Mouse (Mus musculus) cerebellum, postnatal 25 days (tissue): ENCODE data around the gene Tm9sf3.

Experiments used
- DNase-seq, 2 experiments: peaks; one replicate each; pipeline ENCODE4 v3.0.0; 2021; ENCODE audit warnings: mixed read lengths in 2 of 2

The Tm9sf3 gene

GRCm38 (mm10) chr19:41260736-41261135 lies 3.1 kb downstream of the Tm9sf3 start:
- DNase-seq = no peak

GRCm38 (mm10) chr19:41259256-41259655 lies 4.5 kb downstream of the Tm9sf3 start:
- no peak for DNase-seq

GRCm38 (mm10) chr19:41258707-41259106 lies 5.1 kb downstream of the Tm9sf3 start:
- DNase-seq = peak; percentile 15 to 56

- peak in 1 of 2 experiments; percentile 32 for DNase-seq
These were observed 9.2 kb downstream of the Tm9sf3 start for GRCm38 (mm10) chr19:41254584-41254983.

GRCm38 (mm10) chr19:41248968-41249367 lies 14.8 kb downstream of the Tm9sf3 start:
- DNase-seq = no peak

- no peak for DNase-seq
These were observed 15.5 kb downstream of the Tm9sf3 start for GRCm38 (mm10) chr19:41248271-41248670.

- DNase-seq = no peak
These were observed 17.5 kb downstream of the Tm9sf3 start for GRCm38 (mm10) chr19:41246271-41246670.

- DNase-seq = peak; percentile 30 to 73
These were observed 19.2 kb downstream of the Tm9sf3 start for GRCm38 (mm10) chr19:41244581-41244980.

GRCm38 (mm10) chr19:41241997-41242396 lies 21.8 kb downstream of the Tm9sf3 start:
- DNase-seq = no peak

- no peak for DNase-seq
These were observed 30.1 kb downstream of the Tm9sf3 start for GRCm38 (mm10) chr19:41233698-41234097.

- no peak for DNase-seq
These were observed 55.5 kb downstream of the Tm9sf3 start for GRCm38 (mm10) chr19:41208326-41208725.

- DNase-seq = peak; percentile 17 to 21
These were observed 56.9 kb downstream of the Tm9sf3 start, which contains the start of gene Tll2 for GRCm38 (mm10) chr19:41206811-41207344. Gene Tll2 (minus strand): TSS chr19:41206835.

- DNase-seq = no peak
These were observed 57.6 kb downstream of the Tm9sf3 start for GRCm38 (mm10) chr19:41206041-41206810.

GRCm38 (mm10) chr19:41204159-41205081 lies 59.4 kb downstream of the Tm9sf3 start:
- peak in 1 of 2 experiments; percentile 12 for DNase-seq

- DNase-seq = no peak
These were observed 66.2 kb downstream of the Tm9sf3 start for GRCm38 (mm10) chr19:41197606-41198005.

- no peak for DNase-seq
These were observed 70.4 kb downstream of the Tm9sf3 start for GRCm38 (mm10) chr19:41193379-41193778.

- DNase-seq = no peak
These were observed 70.8 kb downstream of the Tm9sf3 start for GRCm38 (mm10) chr19:41192953-41193352.

- no peak for DNase-seq
These were observed 72.1 kb downstream of the Tm9sf3 start for GRCm38 (mm10) chr19:41191724-41192123.

GRCm38 (mm10) chr19:41190876-41191434 lies 72.8 kb downstream of the Tm9sf3 start:
- no peak for DNase-seq

- DNase-seq = no peak
These were observed 86.5 kb downstream of the Tm9sf3 start for GRCm38 (mm10) chr19:41177331-41177730.

GRCm38 (mm10) chr19:41176881-41177280 lies 86.9 kb downstream of the Tm9sf3 start:
- DNase-seq = peak in 1 of 2 experiments; percentile 14

- no peak for DNase-seq
These were observed 97.9 kb downstream of the Tm9sf3 start for GRCm38 (mm10) chr19:41165914-41166235.
